Mouse (Mus musculus) liver, embryonic 14.5 days (tissue): ENCODE measurements around the gene 4921539E11Rik. TPM values are rescaled to one million over a fixed set of nuclear protein-coding genes. Genes with fewer than 3 reads are reported as not detected.

Source experiments
- ATAC-seq: fragments of 200-750 bp; cut with Nextera tagmentation; 2 replicates; pipeline ENCODE4 v1.8.0; 2017; ENCODE audit warnings: moderate number of reproducible peaks, mild to moderate bottlenecking, moderate library complexity; ENCODE audit not compliant: insufficient read depth
- DNase-seq, 3 experiments: peaks; one replicate each; pipeline ENCODE4 v3.0.0-alpha.2; 2012 to 2013; ENCODE audit warnings: low read depth in 3 of 3, low spot score in 3 of 3
- H3K27ac ChIP-seq: fragments of 300-500 bp; sonication (generic); 2 replicates; pipeline ENCODE4 v1.5.1; 2014; ENCODE audit warnings: moderate library complexity, mild to moderate bottlenecking, control low read depth, inconsistent platforms
- H3K27me3 ChIP-seq: fragments of 300-500 bp; sonication (generic); 2 replicates; pipeline ENCODE4 v1.6.1; 2014; ENCODE audit warnings: mild to moderate bottlenecking, low read length, moderate library complexity; ENCODE audit not compliant: control insufficient read depth, insufficient read depth
- H3K36me3 ChIP-seq: fragments of 300-500 bp; sonication (generic); replicated peaks from 2 replicates; pipeline ENCODE4 v1.6.1; 2014; ENCODE audit warnings: low read depth; ENCODE audit not compliant: control insufficient read depth, insufficient read depth
- H3K4me1 ChIP-seq, 2 experiments: fragments of 200-500 bp in 1 of 2; fragments of 300-500 bp in 1 of 2; sonication (generic) in 1 of 2; replicated peaks; 2 replicates each; pipeline ENCODE4 v1.6.1; 2012 to 2014; ENCODE audit warnings: antibody characterized with exemption in 1 of 2, inconsistent platforms in 1 of 2, low read length in 1 of 2; ENCODE audit not compliant: control insufficient read depth in 2 of 2, insufficient read depth in 2 of 2
- H3K4me2 ChIP-seq: fragments of 300-500 bp; sonication (generic); 2 replicates; pipeline ENCODE4 v1.6.1; 2014; ENCODE audit warnings: low read depth, mild to moderate bottlenecking, control low read depth, moderate library complexity
- H3K4me3 ChIP-seq, 2 experiments: fragments of 200-500 bp in 1 of 2; fragments of 300-500 bp in 1 of 2; sonication (generic) in 1 of 2; 2 replicates each; pipeline ENCODE4 v1.5.1; 2012 to 2014; ENCODE audit warnings: low read depth in 2 of 2, low read length in 2 of 2, mild to moderate bottlenecking in 2 of 2, control low read depth in 1 of 2, inconsistent platforms in 1 of 2, moderate library complexity in 1 of 2; ENCODE audit not compliant: insufficient read depth in 1 of 2
- H3K9ac ChIP-seq: fragments of 300-500 bp; sonication (generic); replicated peaks from 2 replicates; pipeline ENCODE4 v1.6.1; 2014; ENCODE audit warnings: mild to moderate bottlenecking, control low read depth, moderate library complexity
- H3K9me3 ChIP-seq: fragments of 300-500 bp; sonication (generic); 2 replicates; pipeline ENCODE4 v1.6.1; 2016; ENCODE audit warnings: low read length, mixed read lengths; ENCODE audit not compliant: control insufficient read depth
- CTCF ChIP-seq: IDR thresholded peaks from 2 replicates; pipeline ENCODE4 v1.5.1; 2016; ENCODE audit warnings: antibody characterized with exemption, low read depth, control low read depth
- EP300 ChIP-seq: IDR thresholded peaks from 2 replicates; pipeline ENCODE4 v1.6.1; 2016; ENCODE audit warnings: antibody characterized with exemption, low read depth
- WGBS: fragments of 180-500 bp; shearing (Covaris S2); extraction: QIAGEN DNeasy Blood & Tissue Kit; methylation state at CpG from one replicate; pipeline ENCODE4 v1.1.7; 2014; ENCODE audit not compliant: insufficient replicate concordance; 5-methylcytosine and 5-hydroxymethylcytosine counted together
- polyA plus RNA-seq, 2 experiments: library from polyadenylated mRNA; depleted of rRNA in 1 of 2; stranded (reverse) in 1 of 2; unstranded in 1 of 2; fragments of >200 nt; fragmentation: Nextera tagmentation in 1 of 2; extraction: Ambion mirVana in 1 of 2; gene quantifications; 2 replicates each; pipeline versions ENCODE4 v1.2.1 to v1.2.3; 2012 to 2014

4921539E11Rik gene
- polyA plus RNA-seq, 2 experiments, result not detected

DNA sequence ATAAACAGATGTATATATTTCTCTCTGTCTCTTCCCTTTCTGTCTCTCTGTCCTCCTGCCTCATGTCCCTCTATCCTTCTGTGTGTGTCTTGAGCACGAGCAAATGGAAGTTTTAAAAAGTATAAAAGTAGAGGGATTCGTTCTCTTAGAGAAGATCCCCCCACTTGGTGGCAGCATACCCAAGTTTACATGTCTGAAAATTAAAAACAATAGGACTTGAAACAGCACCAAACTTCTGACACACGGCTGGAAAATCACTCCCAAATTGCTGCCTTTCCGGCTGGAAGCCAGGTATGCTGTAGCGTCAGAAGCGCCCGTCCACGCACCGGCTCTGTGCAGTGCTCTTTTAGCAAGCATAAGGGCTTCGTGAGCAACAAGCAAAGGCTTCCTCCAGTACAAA lies 8.7 kb upstream of the 4921539E11Rik start:
- Histone ChIP-seq H3K9me3 (no peaks in the 10 kb centered on the region), H3K9ac (no peak overlapping the region), H3K36me3 (no peaks in the 10 kb centered on the region), H3K4me3 (no peak overlapping the region), H3K4me2 (no peak overlapping the region), H3K27me3 (no peaks in the 10 kb centered on the region), H3K27ac (no peak overlapping the region), H3K4me1 (no peaks in the 10 kb centered on the region)
- no peak for TF ChIP-seq EP300
- no peak for TF ChIP-seq CTCF
- ATAC-seq (no peak), DNase-seq (no peak)
- WGBS, result 71% methylated on average over 10 of the region's 10 CpGs

DNA sequence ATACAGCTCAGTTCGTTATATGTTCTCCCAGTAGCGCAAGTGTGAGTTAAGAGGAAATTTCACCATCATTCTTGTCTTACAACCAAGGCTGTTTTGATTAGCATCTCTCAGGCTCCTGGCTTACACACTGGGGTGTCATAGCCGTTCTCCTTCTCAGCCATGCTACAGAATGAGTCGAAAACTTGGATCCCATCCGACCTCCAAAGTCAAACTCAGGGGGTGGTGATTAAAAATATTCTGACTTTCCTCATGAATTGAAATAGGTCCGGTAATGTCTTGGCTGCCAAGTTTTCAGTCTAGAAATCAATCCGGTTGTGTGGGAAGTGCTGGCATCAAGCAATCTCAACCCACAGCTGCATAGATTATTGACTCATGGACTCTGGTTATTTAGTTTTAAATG lies 2.3 kb downstream of the 4921539E11Rik start:
- Histone ChIP-seq H3K9ac (no peak overlapping the region), H3K36me3 (no peaks in the 10 kb centered on the region), H3K4me1 (no peaks in the 10 kb centered on the region), H3K27ac (no peak overlapping the region), H3K9me3 (no peaks in the 10 kb centered on the region), H3K4me2 (no peak overlapping the region), H3K27me3 (no peaks in the 10 kb centered on the region), H3K4me3 (no peak overlapping the region)
- no peak for ATAC-seq
- WGBS, result 58% methylated on average over 7 of the region's 7 CpGs
- DNase-seq, result no peak
- TF ChIP-seq EP300 (no peak), CTCF (no peak)

DNA sequence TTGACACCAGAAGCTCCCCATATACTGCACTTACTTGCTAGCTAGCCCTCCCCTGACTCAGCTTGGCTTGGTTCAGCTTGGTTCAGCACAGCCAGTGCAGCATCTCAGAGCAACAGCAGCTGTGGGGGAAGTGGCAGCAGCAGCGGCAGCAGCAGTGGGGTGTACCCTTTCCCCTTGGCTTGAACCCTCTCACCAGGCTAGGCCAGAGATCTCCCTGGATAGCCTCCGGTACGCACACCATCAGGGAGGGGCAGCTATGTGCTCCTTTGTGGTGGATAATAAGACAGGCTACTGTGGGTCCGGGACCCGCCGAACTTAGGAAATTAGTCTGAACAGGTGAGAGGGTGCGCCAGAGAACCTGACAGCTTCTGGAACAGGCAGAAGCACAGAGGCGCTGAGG lies 17.6 kb downstream of the 4921539E11Rik start:
- no peak for DNase-seq
- Histone ChIP-seq H3K9ac (no peak overlapping the region), H3K36me3 (no peaks in the 10 kb centered on the region), H3K4me1 (no peaks in the 10 kb centered on the region), H3K27me3 (no peaks in the 10 kb centered on the region), H3K9me3 (no peaks in the 10 kb centered on the region), H3K4me3 (no peak overlapping the region), H3K27ac (no peak overlapping the region), H3K4me2 (no peak overlapping the region)
- TF ChIP-seq CTCF (no peak), EP300 (no peak)
- WGBS, result 74% methylated on average over 6 of the region's 8 CpGs
- ATAC-seq, result no peak

DNA sequence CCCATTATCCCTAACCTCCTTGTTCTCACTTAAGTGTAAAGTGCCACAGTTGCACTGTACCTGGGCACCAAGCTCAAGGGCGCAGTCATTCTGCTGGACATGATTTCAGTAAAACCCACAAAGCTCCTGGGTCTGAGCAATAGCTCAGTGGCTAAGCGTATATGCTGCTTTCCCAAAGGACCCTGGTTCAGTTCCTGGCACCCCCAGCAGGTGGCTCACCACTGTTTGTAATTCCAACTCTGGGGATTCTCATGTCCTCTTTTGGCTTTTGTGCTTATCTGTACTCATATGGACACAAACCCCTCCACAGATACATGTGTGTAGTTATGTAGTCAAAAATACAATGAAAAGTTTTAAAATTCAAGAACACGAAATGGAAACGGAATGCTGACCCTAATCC lies 21.3 kb downstream of the 4921539E11Rik start:
- no peak overlapping the region for H3K27ac ChIP-seq
- no peaks in the 10 kb centered on the region for H3K36me3 ChIP-seq
- no peaks in the 10 kb centered on the region for H3K9me3 ChIP-seq
- H3K4me1 ChIP-seq, result no peaks in the 10 kb centered on the region
- DNase-seq (no peak), ATAC-seq (no peak)
- H3K27me3 ChIP-seq, result no peaks in the 10 kb centered on the region
- TF ChIP-seq EP300, result no peak
- peak; percentile 32; the same call in 1 of the 2 replicates for TF ChIP-seq CTCF
- 70% methylated on average over 4 of the region's 4 CpGs for WGBS
- H3K9ac ChIP-seq, result no peak overlapping the region
- no peak overlapping the region for H3K4me3 ChIP-seq
- H3K4me2 ChIP-seq, result no peak overlapping the region

DNA sequence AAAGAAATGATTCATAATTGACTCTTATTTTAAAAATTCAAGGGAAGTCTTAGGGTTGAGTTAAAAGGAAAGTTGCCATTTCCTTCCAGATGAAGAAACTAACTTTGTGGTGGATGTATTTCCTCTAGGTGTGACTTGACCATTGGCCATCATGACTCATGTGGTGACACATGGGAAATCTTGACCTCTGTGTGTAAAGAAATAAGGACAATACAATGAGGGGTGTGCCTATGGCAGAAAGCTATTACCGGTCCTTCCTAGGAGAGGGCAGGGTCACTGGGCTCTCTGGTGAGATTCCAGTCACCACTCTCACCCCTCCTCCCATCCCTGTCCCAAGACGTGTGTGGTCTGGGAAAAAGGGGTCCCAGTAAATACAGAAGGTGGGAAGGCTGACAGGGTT lies 25.5 kb downstream of the 4921539E11Rik start:
- DNase-seq (no peak), ATAC-seq (no peak)
- Histone ChIP-seq H3K27me3 (no peaks in the 10 kb centered on the region), H3K9me3 (no peaks in the 10 kb centered on the region), H3K4me2 (no peak overlapping the region), H3K4me1 (no peaks in the 10 kb centered on the region), H3K9ac (no peak overlapping the region), H3K27ac (no peak overlapping the region), H3K36me3 (no peaks in the 10 kb centered on the region), H3K4me3 (no peak overlapping the region)
- TF ChIP-seq CTCF, result no peak
- TF ChIP-seq EP300, result no peak
- 40% methylated on average over 2 of the region's 2 CpGs for WGBS
